Mouse (Mus musculus): ENCODE measurements around the gene Pop7. TPM values are rescaled to one million over a fixed set of nuclear protein-coding genes. Genes with fewer than 3 reads are reported as not detected.

Pop7 gene
- polyA plus RNA-seq, 1 experiment from 2014 or later: 44.1 TPM

DNA sequence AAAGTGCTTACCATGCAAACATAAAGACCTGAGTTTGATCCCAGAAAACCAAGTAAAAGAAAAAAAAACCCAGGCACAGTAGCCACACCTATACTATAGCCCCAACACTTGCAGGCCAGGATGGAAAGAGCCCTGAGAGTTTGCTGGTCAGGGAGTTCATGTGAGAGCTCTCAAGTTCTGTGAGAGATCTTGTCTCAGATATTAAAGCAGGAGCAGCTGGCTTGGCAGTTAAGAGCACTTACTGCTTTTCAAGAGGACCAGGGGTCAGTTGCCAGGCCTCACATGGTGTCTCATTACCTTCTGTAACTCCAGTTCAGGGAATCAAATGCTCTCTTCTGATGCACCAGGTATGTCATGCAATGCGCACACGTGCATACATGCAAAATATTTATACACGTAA lies 32.4 kb upstream of the Pop7 start:
- Histone ChIP-seq H3K27me3 (replicated peaks) (0 out of 2 replicates have a peak, but pooled peaks cover 3% of the 10 kb centered on the region), H3K27ac (ENCODE audit: poor library complexity, severe bottlenecking) (no peak overlapping the region), H3K4me1 (replicated peaks) (peaks cover 20% of the 10 kb centered on the region), H3K36me3 (peaks cover 6% of the 10 kb centered on the region), H3K9ac (no peak overlapping the region), H3K4me3 (no peak overlapping the region), H3K4me2 (no peak overlapping the region), H3K9me3 (replicated peaks) (no peaks in the 10 kb centered on the region)
- WGBS: 95% methylated on average over 3 of the region's 3 CpGs
- ATAC-seq (ENCODE audit: insufficient number of reproducible peaks, low FRiP score): no peak

DNA sequence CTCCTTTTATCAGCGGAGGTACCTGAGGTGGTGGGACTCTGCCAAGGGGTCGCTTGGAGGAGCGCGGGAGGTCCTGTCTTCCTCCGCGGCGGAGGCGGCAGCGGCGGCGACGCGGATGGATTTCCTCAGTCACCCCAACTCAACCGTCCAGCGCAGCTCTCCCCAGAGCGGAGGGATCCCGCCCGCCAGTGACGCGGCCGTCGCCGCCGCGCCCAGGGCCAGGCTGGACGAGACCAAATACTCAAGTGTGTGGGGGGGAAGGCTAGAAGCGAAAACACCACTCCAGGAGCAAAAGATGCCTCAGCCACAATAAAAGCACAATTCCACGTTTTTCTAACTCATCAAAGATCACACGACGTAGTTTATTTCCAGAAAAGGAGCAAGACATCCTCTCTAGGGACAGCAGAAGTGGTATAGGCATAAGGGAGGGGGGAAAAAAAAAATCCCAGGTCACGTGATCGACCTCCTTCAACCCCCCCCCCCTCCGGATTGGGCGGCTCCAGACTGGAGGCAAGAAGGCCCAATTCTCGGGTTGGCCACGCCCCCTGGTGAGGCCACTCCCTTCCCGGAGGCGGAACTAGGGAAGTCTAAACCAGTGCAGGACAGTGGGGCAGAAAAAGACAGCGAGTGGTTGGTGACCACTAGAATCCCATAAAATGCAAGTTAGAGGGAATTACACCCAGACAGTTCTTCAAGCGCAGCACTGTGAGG lies 31.0 kb upstream of the Pop7 start, which contains the start of the genes Epo and Gnb2:
TSS of gene Epo (minus strand) at position 126 of the 711 bp plus-strand sequence.
TSS of gene Gnb2 (minus strand) at position 394 of the 711 bp plus-strand sequence.
- Histone ChIP-seq H3K4me2 (peak within 1 kb of the TSS; percentile 83), H3K4me3 (peak within 1 kb of the TSS; percentile 65), H3K27me3 (replicated peaks) (no peaks in the 10 kb centered on the region), H3K36me3 (peaks cover 20% of the 10 kb centered on the region), H3K4me1 (replicated peaks) (peaks cover 20% of the 10 kb centered on the region), H3K9me3 (replicated peaks) (no peaks in the 10 kb centered on the region), H3K27ac (ENCODE audit: poor library complexity, severe bottlenecking) (peak within 1 kb of the TSS; percentile 82), H3K9ac (peak within 1 kb of the TSS; percentile 89)
- ATAC-seq (ENCODE audit: insufficient number of reproducible peaks, low FRiP score): peak; percentile 89
- WGBS: under 1% methylated on average over 40 of the region's 40 CpGs

DNA sequence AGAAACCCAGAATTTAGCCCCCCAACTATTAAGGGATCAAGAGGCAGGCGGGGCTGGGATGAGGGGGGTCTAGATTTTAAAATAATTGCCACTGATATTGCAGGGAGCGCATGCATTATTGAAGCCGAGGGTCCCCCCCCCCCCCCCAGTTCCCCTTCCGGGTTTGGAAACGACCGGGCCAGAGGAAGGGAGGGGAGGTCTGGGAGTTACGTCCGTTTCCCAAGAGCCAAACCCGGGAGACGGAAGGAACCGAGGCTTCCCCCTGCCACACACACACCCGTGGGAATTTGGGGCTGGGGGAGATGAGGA lies 30.4 kb upstream of the Pop7 start:
- H3K9ac ChIP-seq: peak overlapping the region; percentile 89
- H3K27me3 ChIP-seq (replicated peaks): no peaks in the 10 kb centered on the region
- H3K36me3 ChIP-seq: peaks cover 26% of the 10 kb centered on the region
- 0% methylated on average over 10 of the region's 12 CpGs for WGBS
- ATAC-seq (ENCODE audit: insufficient number of reproducible peaks, low FRiP score): peak; percentile 17
- H3K4me2 ChIP-seq: peak overlapping the region; percentile 83
- H3K9me3 ChIP-seq (replicated peaks): no peaks in the 10 kb centered on the region
- peak overlapping the region; percentile 82 for H3K27ac ChIP-seq (ENCODE audit: poor library complexity, severe bottlenecking)
- peak overlapping the region; percentile 65 for H3K4me3 ChIP-seq
- H3K4me1 ChIP-seq (replicated peaks): peaks cover 24% of the 10 kb centered on the region

DNA sequence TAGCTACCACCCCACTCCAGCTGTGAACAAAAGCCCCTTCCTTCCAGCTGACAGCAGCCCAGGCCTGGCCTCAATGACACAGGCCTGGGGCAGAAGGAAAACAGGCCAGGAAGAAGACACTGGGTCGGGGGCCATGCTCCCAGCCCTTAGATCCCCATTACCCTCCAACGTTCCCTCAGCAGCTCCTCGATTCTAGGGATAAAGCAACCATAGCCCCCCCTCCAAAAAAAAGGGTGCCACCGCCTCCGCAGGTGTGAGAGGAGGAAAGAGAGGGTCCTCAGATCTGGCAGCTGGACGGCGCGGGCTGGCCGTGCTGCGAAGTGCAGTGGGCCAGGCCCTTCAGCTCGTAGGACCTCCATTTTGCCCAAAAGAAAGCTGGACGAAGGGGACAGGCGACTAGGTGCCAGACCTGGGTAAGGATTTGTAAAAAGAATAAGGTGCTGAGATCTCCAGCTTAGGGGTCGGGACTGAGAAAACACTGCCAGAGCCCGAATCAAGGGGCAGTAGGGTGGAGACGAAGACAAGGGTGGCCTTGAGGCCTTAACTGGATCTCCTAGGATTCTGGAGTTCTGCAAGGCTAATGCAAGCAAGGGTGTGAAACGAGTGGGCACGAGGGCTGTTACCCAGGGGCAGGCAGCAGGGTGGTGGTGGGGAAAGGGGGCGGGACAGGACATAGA lies 30.0 kb upstream of the Pop7 start:
- Histone ChIP-seq H3K4me2 (peak overlapping the region; percentile 83), H3K4me3 (peak overlapping the region; percentile 65), H3K36me3 (peaks cover 30% of the 10 kb centered on the region), H3K27me3 (replicated peaks) (no peaks in the 10 kb centered on the region), H3K4me1 (replicated peaks) (peaks cover 28% of the 10 kb centered on the region), H3K27ac (ENCODE audit: poor library complexity, severe bottlenecking) (peak overlapping the region; percentile 82), H3K9ac (peak overlapping the region; percentile 89), H3K9me3 (replicated peaks) (no peaks in the 10 kb centered on the region)
- under 1% methylated on average over 19 of the region's 19 CpGs for WGBS
- ATAC-seq (ENCODE audit: insufficient number of reproducible peaks, low FRiP score): no peak

DNA sequence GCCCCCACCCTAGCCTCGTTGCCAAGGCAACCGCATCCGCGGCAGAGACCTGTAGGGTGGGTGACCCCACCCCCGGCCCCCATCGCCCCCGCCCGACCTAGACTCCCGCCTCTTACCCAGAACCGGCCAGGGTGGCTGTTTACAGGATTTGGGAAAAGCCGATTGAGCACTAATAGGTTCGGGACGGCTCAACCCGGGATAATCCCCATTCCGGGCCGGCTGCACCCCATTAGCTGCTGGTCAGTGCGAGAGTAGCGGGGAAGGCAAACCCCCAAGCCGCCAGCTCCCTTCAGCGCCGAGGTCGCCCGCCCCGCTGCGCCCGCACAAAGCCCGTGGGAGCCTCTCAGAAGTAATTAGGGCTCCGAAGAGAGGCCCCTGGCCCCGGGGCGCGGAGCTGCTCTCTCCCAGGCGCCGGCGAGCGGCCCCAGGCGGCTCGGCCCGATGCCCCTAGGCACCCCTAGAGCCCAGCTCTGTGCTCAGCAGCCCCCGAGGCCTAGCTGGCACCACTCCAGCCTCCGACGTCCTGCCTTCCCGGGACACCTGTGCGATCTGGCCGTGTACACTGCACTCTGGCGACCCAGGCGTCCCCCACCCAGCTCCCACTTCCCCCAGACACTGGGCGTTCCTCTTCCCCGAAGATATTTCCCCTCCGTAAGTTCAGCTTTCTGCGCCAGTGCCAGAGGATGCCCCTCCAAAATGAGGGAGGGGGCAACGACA lies 29.3 kb upstream of the Pop7 start:
- no peaks in the 10 kb centered on the region for H3K27me3 ChIP-seq (replicated peaks)
- peaks cover 36% of the 10 kb centered on the region for H3K36me3 ChIP-seq
- peak overlapping the region; percentile 89 for H3K9ac ChIP-seq
- H3K4me3 ChIP-seq: peak overlapping the region; percentile 65
- WGBS: under 1% methylated on average over 50 of the region's 51 CpGs
- peak overlapping the region; percentile 82 for H3K27ac ChIP-seq (ENCODE audit: poor library complexity, severe bottlenecking)
- no peaks in the 10 kb centered on the region for H3K9me3 ChIP-seq (replicated peaks)
- ATAC-seq (ENCODE audit: insufficient number of reproducible peaks, low FRiP score): no peak; the same call in 1 of the 2 replicates
- peak overlapping the region; percentile 83 for H3K4me2 ChIP-seq
- H3K4me1 ChIP-seq (replicated peaks): peaks cover 31% of the 10 kb centered on the region

DNA sequence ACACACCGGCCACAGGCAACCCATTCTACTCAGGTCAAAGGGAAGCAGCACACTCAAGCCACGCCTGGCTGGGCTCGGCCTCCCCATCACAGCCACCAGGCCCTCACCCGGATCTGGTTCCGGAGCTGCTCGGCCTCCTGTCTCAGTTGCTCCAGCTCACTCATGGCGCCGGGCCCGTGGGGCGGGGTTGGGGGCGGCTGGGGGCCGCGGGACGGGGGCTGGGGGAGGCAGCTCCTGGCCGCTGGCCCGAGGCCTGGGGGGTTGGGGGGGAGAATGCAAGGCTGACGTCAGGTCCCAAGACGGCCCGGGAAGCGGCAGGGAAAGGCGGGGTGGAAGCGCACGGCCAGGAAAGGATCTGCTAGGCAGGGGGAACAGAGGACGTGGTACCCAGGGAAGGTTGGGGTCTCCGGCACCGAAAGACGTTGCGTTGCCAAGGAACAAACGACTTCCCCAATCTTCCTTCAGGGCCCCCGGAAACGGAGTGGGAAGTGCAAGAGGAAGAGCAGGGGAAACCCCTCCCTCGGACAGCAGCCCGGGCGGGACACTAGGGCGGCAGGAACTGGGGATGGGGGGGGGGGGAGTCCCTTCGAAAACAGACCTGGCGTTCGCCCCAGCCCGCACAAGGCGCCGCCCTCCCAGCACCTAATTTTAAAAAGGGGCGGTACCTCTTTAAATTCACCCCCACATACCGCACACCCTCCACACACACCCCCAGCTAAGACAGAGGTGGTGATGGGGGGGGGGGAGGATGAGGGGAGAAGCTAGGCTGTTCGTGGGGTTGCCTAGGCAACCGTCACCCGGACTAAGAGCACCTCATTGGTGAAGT lies 28.5 kb upstream of the Pop7 start:
- no peaks in the 10 kb centered on the region for H3K9me3 ChIP-seq (replicated peaks)
- H3K36me3 ChIP-seq: peaks cover 41% of the 10 kb centered on the region
- H3K4me3 ChIP-seq: peak overlapping the region; percentile 65
- H3K9ac ChIP-seq: peak overlapping the region; percentile 89
- ATAC-seq (ENCODE audit: insufficient number of reproducible peaks, low FRiP score): peak; percentile 30
- H3K27me3 ChIP-seq (replicated peaks): no peaks in the 10 kb centered on the region
- peaks cover 37% of the 10 kb centered on the region for H3K4me1 ChIP-seq (replicated peaks)
- WGBS: 2% methylated on average over 39 of the region's 46 CpGs
- H3K27ac ChIP-seq (ENCODE audit: poor library complexity, severe bottlenecking): peak overlapping the region; percentile 82
- H3K4me2 ChIP-seq: peak overlapping the region; percentile 83

DNA sequence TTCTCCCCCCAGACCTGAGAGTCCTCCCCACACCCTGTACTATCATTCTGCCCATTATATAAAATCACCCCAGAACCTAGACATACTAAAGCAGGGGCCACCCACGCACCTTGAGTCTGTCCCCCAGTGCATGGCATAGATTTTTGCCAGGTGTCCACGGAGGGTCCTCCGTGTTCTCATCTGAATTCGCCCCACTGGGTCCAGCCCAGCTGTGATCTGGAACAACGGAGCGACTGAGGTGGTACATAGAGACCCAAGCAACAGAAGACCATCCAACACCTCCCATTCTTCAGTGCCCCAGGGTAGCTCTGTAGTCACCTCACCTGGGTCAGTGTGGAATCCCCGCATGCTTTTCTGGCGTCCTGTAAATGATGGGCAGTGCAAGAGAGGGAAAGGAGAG lies 27.8 kb upstream of the Pop7 start:
- Histone ChIP-seq H3K9me3 (replicated peaks) (no peaks in the 10 kb centered on the region), H3K9ac (peak overlapping the region; percentile 89), H3K4me3 (peak overlapping the region; percentile 65), H3K4me2 (peak overlapping the region; percentile 83), H3K4me1 (replicated peaks) (peaks cover 37% of the 10 kb centered on the region), H3K36me3 (peaks cover 48% of the 10 kb centered on the region), H3K27me3 (replicated peaks) (no peaks in the 10 kb centered on the region), H3K27ac (ENCODE audit: poor library complexity, severe bottlenecking) (peak overlapping the region; percentile 82)
- no peak for ATAC-seq (ENCODE audit: insufficient number of reproducible peaks, low FRiP score)
- 81% methylated on average over 8 of the region's 8 CpGs for WGBS

DNA sequence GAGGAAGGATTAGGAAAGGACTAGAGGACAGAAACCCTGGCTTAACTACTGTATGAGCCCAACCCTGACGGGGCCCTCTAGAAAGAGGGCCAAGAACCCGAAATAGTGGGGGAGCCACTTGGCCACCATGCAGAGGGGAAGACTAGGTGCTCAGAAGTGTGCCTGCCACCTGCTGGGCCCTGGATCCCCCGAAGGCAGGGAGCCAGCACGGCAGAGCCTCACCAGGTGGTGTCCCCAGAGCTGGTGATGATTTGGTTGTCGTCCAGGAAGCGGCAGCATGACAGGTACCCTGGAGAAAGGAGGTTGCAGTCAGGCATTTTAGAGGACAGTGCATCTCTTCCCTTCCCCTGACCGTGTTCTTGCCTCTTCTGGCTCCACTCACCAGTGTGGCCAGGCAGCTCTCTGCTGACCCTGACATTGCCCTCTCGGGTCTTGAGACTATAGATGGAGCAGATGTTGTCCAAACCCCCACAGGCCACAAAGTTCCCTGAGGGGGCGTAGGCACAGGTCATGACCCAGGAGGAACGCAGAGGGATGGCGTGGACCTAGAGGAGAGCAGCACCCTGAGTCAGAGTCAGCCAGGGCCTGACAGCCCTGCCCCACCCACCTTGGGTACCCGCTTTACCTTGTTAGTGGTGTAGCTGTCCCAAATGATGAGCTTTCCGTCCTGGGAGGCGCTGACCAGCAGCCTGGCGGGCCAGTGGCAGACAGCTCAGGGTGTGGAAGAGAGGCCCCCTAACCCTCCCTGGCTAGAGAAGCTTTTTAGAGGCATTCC lies 27.1 kb upstream of the Pop7 start:
- Histone ChIP-seq H3K4me3 (no peak overlapping the region), H3K9ac (peak overlapping the region; percentile 89; the same call in 1 of the 2 replicates), H3K36me3 (peaks cover 55% of the 10 kb centered on the region), H3K9me3 (replicated peaks) (no peaks in the 10 kb centered on the region), H3K4me1 (replicated peaks) (peaks cover 37% of the 10 kb centered on the region), H3K27me3 (replicated peaks) (no peaks in the 10 kb centered on the region), H3K4me2 (peak overlapping the region; percentile 83; the same call in 1 of the 2 replicates), H3K27ac (ENCODE audit: poor library complexity, severe bottlenecking) (no peak overlapping the region)
- WGBS: 82% methylated on average over 15 of the region's 15 CpGs
- ATAC-seq (ENCODE audit: insufficient number of reproducible peaks, low FRiP score): no peak

DNA sequence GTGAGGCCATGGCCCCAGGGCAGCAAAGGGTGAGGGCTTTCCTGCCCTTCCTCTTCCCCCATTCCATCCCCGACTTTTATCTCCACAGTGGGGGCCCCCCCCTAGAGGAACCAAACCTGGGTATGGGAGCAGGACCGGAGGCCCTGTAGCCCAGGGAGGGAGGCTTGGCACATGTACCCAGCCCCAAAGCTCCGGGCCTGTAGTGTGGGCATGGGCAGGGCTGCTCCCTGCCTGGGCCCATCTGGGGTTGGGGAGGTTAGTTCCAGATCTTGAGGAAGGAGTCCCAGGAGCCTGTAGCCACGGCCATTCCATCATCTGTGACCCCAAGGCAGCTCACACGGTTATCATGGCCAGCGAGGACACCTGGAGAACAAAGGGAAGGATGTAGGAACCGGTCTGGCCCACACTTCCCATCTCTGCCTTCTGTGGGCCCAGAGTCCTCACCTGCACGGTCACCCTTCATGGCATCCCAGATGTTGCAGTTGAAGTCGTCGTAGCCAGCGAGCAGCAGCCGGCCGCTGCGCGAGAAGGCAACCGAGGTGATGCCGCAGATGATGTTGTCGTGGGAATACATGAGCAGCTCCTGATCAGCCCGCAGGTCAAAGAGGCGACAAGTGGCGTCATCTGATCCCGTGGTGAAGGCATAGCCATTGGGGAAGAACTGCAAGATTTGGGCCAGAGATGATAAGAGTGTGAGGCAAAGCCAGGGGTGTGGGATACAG lies 26.1 kb upstream of the Pop7 start:
- no peak overlapping the region for H3K4me3 ChIP-seq
- H3K4me1 ChIP-seq (replicated peaks): peaks cover 33% of the 10 kb centered on the region
- no peak overlapping the region for H3K27ac ChIP-seq (ENCODE audit: poor library complexity, severe bottlenecking)
- H3K4me2 ChIP-seq: no peak overlapping the region
- H3K36me3 ChIP-seq: peaks cover 65% of the 10 kb centered on the region
- ATAC-seq (ENCODE audit: insufficient number of reproducible peaks, low FRiP score): no peak
- H3K27me3 ChIP-seq (replicated peaks): no peaks in the 10 kb centered on the region
- H3K9me3 ChIP-seq (replicated peaks): no peaks in the 10 kb centered on the region
- 82% methylated on average over 22 of the region's 22 CpGs for WGBS
- no peak overlapping the region for H3K9ac ChIP-seq
